Mouse (Mus musculus): ENCODE measurements around the gene Alg9.

The Alg9 gene

DNA sequence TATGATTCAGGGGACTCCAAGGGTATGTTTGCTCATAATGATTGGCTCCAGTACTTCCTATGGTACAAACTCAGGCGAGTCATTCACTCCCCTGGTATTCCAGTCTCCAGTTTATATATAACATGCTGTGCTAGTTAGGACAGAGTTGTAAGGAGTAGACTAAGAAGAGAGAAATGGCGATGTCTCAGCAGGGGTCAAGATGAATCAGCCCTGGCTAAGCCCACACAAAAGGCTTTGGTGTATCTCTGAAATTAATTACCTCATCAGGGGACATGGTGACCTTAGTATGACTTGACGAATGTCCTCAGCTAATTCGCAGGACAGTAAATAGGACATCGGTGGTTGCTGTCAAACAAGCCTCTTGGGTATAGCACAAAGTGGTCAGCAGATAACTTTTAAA lies 18.1 kb upstream of the Alg9 start:
- no peak for DNase-seq (ENCODE audit: low spot score)

DNA sequence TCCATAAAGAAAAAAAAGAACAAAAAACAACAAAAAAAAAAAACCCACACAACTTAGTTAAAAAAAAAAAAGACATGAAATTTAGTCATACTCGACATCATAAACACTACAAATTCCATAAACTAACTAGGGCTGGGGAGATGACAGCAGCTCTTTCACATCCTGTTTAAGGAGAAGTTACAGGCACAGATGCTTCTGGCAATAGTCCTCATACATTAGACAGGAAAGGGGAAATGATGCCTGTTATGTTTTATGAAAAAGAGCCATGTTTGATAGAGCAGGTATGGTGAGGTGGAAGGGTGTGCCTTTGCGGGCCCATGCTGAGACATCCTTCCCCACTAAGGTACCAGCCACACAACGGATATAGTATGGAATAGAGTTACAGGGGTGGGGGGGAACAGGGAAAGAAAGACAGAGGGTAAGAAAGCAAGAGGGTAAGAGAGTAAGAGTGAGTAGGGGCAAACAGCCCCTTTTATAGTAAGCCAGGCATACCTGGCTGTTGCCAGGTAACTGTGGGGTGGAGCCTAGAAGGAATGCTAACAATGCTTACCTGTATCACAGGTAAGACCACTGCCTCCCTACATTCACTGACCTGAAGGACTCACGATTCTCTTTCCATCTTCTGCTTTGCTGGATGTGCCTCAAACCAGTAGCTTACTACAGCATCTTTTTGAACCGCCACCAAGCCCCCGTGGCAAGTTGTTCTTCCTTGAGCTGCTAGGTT lies 13.1 kb upstream of the Alg9 start:
- DNase-seq (ENCODE audit: low spot score), result no peak

DNA sequence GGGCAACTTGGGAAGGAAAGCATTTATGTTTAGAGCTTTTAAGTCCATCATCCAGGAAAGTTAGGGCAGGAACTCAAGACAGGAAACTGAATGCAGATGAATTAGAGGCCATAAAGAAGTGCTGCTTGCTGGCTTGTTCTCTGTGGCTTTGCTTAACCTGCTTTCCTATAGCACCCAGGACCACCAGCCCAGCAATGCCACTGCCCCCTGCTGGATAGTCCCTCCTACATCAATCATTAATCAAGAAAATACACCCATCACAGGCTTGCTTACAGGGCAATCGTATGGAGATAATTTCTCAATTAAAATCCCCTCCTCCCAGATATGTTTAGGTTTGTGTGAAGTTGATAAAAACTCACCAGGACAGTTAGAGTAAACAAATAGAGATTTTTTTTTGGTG lies 11.5 kb upstream of the Alg9 start:
- no peak for DNase-seq (ENCODE audit: low spot score)

DNA sequence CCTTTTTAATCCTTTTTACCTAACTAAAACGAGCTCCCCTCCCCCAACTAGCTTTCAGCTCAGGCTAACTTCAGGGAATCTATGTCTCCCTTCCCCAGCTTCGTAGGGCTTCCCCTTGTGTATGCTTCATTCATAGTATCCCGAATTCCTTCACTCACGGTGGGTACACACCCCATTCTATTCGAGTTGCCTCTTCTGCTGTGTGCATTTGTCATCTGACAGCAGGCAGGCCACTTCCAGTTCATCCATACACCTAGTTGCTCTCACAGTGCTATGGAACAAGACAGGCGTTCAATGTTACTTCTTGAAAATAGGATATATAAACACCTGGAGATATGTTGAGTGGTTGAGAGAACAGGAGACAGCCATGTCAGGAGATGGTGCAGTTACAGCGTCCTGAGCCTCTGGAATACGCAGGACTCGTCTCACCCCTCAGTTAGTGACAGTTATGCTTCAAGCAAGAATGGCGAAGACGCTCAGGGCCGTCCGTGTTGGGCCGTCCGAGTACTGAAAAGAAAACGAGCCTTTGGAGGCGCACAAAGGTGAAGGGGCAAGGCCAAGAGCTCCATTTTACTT lies 7.2 kb upstream of the Alg9 start:
- no peak for DNase-seq (ENCODE audit: low spot score)

DNA sequence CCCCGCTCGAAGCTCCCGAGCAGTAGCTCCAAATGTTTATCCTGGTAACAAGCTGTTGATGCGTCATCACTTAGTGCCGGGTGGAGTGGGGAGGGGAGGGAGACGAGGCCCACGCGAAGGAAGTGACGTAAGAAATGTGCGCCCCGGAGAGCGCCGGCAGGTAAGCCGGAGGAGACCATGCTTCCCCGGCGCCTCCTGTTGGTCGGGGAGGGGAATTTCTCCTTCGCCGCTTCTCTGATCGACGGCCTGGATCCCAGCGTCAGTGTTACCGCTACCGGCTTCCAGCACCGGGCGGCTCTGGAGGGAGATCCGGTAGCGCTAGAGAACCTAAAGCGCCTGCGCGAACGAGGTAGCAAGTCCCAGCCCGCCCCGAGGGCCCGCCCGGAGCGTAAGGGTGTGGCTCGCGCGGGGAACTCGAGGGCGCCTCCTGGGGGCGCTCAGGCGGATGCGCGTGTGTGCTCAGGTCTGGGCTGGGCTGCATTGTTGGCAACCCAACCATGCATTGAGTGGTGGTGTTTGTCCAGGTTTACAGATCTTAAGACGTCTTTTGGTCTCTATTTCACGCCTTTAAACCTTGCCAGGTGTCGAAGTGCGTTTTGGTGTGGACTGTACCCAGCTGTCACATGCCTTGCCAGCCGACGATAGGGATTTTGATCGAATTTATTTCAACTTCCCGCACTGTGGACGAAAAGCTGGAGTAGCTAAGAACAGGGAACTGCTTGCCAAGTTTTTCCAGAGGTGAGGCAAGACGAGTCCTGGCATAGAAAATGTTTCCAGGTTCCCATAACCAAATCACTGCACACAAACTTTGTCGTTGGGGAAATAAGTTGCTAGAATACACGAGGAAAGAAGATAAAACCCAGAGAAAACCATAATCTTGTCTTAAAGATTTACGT lies 6.5 kb upstream of the Alg9 start, which contains the start of gene Fdxacb1:
Gene Fdxacb1 (plus strand): TSS at position 130 of the 896 bp plus-strand sequence.
- peak; percentile 97 for DNase-seq (ENCODE audit: low spot score)

DNA sequence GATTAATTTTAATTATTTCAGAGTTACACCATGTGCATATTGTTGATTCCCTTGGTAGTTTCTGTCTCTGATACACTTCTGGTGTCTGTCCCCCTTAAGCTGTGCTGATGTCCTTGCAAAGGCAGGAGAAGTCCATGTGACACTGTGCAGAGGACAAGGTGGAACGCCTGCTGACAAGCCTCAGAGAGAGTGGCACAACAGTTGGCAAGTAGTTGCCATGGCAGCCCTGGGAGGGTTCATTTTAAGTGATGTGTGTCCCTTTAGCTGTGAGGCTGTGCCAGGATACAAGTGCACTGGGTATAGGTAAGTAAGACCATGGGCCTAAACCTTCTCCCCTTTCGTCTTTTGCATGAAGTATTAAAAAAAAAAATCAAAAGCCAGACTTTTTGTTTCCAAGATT lies 4.8 kb upstream of the Alg9 start:
- DNase-seq (ENCODE audit: low spot score), result no peak

DNA sequence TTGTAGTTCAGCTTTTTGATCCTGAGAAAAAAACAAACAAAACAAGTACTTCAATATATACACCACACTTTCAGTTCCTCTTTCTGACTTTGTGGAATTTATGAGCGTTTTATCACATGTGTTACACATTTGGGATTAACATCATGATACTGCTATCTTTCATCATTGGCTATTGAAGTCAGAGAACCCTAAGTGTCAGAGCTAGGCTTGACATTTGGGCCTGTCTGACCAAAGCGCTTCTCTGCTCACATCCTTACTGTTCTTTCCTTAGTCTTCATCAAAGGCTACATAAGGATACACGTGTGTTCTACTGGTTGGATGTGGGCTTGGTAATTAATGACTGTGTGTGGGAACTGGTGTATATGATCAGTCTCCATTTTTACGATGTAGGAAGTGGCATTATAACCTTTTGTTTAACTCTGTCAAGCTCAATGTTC lies 775 bp upstream of the Alg9 start:
- DNase-seq (ENCODE audit: low spot score), result no peak

DNA sequence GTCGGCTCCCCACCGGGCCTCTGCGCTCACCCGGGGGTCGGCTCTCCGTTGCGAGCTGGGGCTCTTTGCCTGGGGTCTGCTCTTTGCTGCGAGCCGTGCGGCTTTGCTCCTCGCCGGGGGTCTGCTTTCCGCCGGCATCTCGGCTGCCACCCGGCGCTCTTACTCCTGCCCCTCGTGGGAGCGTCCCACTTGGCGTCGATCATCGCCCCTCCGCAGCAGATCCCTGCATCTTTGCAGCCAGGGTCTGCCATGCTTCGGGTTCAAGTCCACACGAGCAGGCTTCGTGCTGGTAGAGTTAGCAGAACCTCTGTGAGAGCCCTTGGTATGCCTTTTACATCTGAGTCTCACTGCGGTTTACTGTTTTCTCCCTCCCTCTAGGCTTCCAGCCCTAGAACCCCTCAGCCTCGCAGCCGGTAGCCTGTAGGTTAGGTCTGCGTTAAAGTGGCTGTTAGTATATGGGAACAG lies 875 bp downstream of the Alg9 start:
- DNase-seq (ENCODE audit: low spot score), result no peak

DNA sequence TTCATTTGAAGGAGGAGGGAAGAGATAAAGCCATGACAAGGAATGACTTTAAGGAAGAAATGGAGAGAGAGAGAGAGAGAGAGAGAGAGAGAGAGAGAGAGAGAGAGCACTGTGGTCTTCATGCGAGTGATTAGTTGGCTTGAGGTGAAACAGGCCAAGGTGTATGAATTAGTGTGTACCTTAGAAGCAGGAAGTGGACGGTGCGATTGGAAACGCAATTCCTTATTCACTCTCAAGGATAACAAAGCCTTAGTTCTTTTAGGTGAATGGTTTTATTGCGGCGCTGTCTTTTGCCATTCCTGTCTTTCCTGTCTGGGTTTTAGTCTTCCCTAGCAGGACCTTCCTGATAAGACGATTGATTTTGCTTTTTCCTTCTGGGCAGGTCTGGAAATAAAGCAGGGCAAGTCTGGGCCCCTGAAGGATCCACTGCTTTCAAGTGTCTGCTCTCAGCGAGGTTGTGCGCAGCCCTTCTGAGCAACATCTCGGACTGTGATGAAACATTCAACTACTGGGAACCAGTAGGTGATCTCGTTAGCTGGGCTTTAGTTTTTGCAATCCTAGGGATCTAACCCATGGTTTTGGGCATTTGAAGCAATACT lies 1.4 kb downstream of the Alg9 start:
- no peak for DNase-seq (ENCODE audit: low spot score)

DNA sequence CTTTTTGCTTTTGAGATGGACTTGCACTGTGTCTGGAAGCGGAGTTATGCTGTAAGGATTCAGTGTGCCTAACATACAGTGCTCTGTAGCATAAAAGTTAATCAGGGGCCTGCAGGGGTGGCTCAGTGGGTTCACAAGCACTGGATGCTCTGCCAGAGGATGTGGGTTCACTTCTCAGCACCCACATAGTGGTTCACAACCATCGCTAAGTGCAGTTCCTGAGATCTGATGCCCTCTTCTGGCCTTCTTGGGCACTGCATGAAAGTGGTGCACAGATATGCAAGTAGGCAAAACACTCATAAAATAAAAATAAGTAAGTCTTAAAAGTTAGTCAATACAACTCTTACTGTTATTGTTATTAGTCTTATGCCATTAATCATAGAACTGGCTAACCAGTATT lies 7.3 kb downstream of the Alg9 start:
- DNase-seq (ENCODE audit: low spot score), result no peak

DNA sequence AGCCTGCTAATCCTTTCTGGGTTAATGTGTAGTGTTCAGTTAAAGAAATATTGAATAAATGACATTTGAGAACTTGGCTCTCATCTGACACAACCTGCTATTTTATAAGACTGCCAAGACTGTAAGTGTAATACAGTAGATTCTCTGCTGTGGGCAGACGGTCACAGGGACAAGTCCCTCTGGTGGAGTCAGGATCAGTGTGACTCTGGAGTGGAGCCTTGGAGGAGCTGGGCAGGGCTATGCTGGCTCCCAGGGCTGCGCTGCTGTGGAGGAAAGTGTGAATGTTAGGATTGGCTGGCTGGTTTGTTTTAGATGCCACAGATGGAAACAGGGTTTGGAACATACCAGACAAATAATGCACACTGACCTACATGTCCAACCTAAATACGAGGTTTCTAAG lies 20.4 kb downstream of the Alg9 start:
- DNase-seq (ENCODE audit: low spot score), result no peak

DNA sequence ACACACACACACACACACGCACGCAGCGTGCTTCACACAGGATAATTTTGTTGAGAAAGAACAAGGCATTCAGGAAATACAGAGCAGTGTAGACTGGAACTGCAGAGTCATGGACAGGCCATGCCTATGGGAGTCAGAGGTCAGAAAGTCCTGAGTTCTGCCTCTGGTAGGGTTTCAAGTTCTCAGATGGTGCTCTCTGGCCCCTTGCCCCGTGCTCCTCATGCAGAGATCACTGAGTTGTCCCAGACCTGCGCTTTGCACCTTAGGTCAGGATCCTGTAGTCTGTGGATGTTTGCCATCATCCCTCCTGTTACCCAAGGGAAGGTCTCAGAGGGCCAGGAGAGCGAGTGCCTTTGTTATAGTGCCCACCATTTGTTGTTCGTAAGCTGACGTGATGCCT lies 22.0 kb downstream of the Alg9 start:
- DNase-seq (ENCODE audit: low spot score), result no peak

DNA sequence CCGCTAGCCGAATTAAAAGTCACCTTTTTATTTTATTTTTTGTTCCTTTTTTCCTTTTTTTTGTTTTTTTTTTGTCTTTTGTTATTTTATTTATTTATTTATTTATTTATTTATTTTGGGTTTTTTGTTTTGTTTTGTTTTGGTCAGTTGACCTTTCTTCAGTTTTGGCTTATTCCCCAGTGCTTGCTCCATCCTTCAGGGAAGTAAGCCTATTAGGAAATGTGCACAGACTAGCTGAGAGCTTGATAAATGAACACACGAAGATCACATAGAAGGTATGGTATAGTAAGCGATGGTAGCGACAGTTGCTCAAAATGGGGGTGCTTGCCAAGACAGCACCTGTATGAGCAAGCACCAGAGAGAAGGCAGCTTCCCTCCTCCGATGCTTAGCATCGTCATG lies 22.8 kb downstream of the Alg9 start:
- no peak for DNase-seq (ENCODE audit: low spot score)

DNA sequence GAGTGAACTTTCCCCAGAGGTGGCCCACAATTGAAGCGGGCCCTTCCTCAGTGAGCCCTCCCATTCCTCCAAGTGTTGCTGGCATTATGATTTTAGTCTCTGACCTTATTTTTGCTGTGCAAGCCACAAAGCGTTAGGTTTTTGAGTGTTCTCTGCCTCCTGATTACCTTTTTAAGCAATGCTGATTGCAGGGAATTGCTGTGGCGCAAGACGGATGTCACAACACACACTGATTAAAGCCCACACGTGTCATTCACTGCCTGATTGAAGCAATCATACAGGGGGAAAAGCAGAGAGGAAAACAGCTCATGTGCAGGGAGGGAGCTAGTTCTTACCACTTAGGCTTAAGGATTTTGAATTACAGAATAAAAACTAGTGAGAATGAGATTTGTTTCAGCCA lies 23.5 kb downstream of the Alg9 start:
- no peak for DNase-seq (ENCODE audit: low spot score)

DNA sequence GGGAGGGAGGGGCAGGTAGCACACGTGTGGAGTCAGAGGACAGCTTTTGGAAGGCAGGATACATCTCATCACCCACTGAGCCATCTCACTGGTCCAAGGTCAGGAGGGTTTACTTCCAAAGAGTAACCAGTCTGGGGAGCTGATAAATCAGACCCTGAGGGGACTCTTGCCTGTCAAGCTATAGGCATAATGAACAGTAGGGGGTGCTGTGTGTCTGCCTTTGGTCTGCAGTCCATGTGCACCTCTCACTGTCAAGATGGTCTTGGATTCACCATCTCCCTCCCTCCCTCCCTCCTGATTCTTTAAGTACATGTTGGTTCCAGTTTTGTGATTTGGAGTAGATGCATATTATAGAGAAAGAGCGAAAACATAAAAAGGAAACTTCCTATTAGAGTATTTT lies 26.2 kb downstream of the Alg9 start:
- no peak for DNase-seq (ENCODE audit: low spot score)

DNA sequence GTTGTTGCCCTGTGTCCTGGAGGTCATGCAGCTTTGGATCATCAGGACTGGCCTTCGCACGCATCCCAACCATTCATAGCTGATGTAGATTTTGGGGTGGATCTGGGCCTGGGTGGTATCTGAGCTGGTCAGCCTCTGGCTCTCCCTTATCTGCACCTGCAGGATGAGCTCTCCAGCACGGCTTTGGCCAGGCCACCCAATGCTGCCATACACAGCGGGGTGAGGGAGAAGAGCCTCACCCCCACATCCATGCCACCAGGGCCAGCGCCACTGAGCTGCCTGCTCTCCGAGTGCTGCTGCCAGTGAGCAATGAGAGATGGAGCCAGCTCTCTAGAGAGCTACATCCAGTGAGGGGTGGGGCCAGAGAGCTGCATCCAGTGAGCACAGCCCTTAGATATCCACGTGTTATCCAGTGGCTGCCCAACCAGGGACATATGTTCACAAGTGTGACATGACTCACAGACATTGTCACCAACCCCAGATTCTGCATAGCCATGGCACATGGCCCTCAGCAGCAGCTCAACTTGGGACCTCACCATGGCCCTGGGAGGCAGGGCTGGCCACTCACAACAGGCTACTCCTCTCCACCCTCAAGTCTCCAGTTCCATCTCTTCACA lies 28.3 kb downstream of the Alg9 start:
- no peak for DNase-seq (ENCODE audit: low spot score)

DNA sequence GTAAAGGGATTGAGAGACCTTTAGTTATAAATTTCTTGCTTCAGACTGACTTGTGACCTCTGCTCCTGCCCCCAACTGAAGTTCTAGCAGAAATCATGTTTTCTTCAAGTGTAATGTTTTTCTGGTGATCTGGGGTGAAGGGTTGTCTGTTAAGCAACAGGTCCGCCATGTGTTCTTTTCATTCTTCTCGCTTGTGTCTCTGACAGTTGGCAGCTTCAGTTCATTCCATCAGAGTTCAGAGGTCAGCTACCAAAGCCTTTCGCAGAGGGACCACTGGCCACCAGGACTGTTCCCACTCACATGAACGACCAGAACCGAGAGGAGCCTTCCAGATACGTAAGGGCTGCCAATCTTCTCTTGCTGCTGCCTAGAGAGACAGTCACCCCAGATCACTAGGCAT lies 33.7 kb downstream of the Alg9 start:
- DNase-seq (ENCODE audit: low spot score), result no peak

DNA sequence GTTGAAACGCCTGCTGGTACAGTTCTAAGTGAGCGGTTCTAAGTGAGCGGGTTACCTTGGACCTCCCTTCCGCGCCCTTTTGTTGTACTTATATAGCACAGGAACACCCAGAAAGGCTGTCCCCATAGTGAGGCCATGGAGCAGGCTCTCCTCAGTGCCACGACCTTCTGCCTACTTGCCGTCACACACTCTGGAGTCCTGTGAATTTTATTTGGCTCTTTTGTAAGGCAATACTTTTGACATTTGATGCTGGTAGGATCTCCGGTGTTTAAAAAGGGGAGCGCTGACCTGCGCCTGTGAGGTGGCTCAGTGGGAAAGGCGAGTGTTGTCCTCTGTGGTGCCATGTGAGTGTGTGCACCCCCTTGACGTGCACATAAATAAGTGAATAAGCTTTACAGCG lies 34.3 kb downstream of the Alg9 start:
- no peak for DNase-seq (ENCODE audit: low spot score)

DNA sequence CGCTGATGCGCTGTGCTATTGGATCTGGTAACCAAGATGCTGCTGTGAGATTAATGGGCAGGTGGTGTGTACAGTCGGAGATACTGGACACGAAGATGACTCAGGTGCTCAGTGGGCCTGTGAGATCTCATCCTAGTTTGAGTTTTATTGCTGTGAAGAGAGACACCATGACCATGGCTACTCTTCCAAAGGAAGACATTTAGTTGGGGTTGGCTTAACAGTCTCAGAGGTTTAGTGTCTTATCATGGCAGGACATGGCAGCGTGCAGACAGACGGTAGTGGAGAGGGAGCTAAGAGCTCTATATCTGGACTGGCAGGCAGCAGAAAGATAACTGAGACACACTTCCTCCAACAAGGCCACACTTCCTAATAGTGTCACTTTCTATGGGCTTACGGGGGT lies 36.4 kb downstream of the Alg9 start:
- DNase-seq (ENCODE audit: low spot score), result no peak

DNA sequence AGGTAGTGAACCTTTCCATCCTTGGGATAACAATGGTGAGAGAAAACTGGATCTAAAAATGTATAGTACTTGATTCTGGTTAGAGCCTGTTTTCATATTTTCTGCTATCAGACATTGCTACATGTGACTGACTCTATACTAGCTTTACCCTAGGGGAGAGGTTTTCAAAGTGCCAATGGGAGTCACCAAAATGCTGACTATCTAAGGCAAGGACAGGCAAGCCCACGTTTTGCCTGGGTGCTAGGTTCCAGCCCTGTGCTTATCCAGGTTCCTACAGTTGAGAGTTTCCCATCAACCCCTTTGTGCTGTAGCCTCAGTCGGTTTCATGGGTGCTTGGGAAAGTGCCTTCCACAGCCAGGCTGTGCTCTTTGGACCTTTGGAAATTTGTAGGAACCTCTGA lies 36.9 kb downstream of the Alg9 start:
- no peak for DNase-seq (ENCODE audit: low spot score)

DNA sequence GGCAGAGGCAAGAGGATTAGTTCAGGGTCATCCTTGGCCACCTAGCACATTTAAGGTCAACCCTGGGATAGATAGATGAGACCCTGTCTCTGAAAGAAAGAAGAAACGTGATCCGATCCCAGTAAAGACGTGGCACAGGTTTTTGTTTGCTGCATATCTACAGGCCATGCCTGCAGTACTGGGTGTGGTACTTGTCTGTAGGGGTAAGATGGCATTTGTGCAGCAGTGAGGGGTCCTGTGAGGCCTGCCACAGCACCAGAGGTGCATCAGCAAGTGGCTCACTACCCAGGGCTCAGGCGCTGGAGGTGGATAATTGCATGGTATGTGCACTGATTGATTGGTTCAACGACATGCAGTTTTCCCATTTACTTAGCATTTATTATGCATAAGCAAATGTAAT lies 39.0 kb downstream of the Alg9 start:
- DNase-seq (ENCODE audit: low spot score), result no peak

DNA sequence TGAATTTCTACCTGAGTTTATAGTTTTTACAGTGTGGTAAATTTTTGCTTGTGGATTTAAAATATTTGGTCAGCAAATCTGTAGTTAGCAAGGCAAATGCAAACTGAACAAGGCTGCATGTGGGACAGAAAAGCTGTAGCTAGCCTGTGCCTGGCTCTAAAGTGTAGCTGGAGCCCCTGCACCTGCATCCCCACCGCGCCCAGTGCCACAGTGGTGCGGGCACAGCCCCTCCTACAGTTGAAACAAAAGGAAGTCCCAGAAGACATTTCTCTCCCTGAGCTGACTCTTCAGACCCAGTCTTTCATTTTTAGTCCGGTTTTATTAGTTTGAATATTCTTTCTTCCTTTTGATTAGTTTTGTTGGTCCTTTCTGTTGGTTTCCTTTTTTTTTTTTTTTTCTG lies 40.8 kb downstream of the Alg9 start:
- no peak for DNase-seq (ENCODE audit: low spot score)
